Mouse (Mus musculus): ENCODE data around the gene Cuedc2. TPM values are rescaled to one million over a fixed set of nuclear protein-coding genes. Genes with fewer than 3 reads are reported as not detected.

Cuedc2 gene
- 78.8 and 80.0 TPM in 2 replicates for polyA plus RNA-seq (2015; fragmentation: Nextera tagmentation; extraction: Ambion mirVana)

GRCm38 (mm10) chr19:46338331-46338936, at the start of gene Cuedc2:
Cuedc2 (minus strand) TSS chr19:46338702.
- peak; percentile 74 for TF ChIP-seq CTCF (IDR thresholded peaks at IDR 0.05; ENCODE audit: low read depth)
- H3K4me3 ChIP-seq (ENCODE audit: low read depth, low read length), result peak within 1 kb of the TSS; percentile 80
- H3K27me3 ChIP-seq (replicated peaks; ENCODE audit: control insufficient read depth, insufficient read depth, low read length), result no peaks in the 10 kb centered on the region
- H3K4me1 ChIP-seq (replicated peaks; ENCODE audit: control insufficient read depth, insufficient read depth, low read length), result 0 out of 2 replicates have a peak, but pooled peaks cover 12% of the 10 kb centered on the region
- peak; percentile 81 for ATAC-seq
- H3K36me3 ChIP-seq (ENCODE audit: control insufficient read depth, insufficient read depth), result no peaks in the 10 kb centered on the region
- H3K4me2 ChIP-seq (replicated peaks; ENCODE audit: low read depth), result peak within 1 kb of the TSS; percentile 85
- no peak within 1 kb of the TSS; the same call in 1 of the 2 replicates for H3K27ac ChIP-seq (ENCODE audit: low read depth, low read length)
- peak within 1 kb of the TSS; percentile 73 for H3K9ac ChIP-seq (ENCODE audit: low read depth, low read length)
- under 1% methylated on average over 31 of the region's 31 CpGs for WGBS
- no peaks in the 10 kb centered on the region for H3K9me3 ChIP-seq (ENCODE audit: control insufficient read depth)

DNA sequence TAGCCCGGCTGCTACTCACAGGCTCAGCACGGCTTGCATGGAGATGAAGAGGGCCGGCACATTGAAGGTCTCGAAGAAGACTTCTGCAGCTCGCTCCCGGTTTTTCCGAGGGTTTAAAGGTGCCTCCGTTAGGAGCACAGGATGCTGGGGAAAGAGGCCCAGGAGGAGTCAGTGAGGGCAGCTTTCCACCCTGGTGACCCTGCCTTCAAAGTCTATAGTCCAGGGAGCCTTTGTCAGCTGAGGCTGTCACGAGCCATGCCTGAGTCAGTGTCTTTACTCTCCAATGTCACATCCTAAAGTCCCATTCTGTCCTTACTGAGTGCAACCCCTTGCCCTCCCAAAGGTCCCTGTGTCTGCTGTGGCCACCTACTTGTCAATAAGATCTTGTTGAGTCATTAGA, 43.8 kb upstream of the Cuedc2 start:
- H3K36me3 ChIP-seq (ENCODE audit: control insufficient read depth, insufficient read depth), result peaks cover 88% of the 10 kb centered on the region
- H3K27me3 ChIP-seq (replicated peaks; ENCODE audit: control insufficient read depth, insufficient read depth, low read length), result no peaks in the 10 kb centered on the region
- H3K9me3 ChIP-seq (ENCODE audit: control insufficient read depth), result no peaks in the 10 kb centered on the region
- ATAC-seq, result peak; percentile 65
- no peak overlapping the region for H3K27ac ChIP-seq (ENCODE audit: low read depth, low read length)
- no peak overlapping the region for H3K4me3 ChIP-seq (ENCODE audit: low read depth, low read length)
- WGBS, result 86% methylated on average over 9 of the region's 9 CpGs
- no peak overlapping the region for H3K9ac ChIP-seq (ENCODE audit: low read depth, low read length)
- no peak for TF ChIP-seq CTCF (IDR thresholded peaks at IDR 0.05; ENCODE audit: low read depth)
- H3K4me1 ChIP-seq (replicated peaks; ENCODE audit: control insufficient read depth, insufficient read depth, low read length), result no peaks in the 10 kb centered on the region
- no peak overlapping the region for H3K4me2 ChIP-seq (replicated peaks; ENCODE audit: low read depth)

- Histone ChIP-seq H3K27ac (ENCODE audit: low read depth, low read length) (no peak overlapping the region), H3K27me3 (replicated peaks; ENCODE audit: control insufficient read depth, insufficient read depth, low read length) (no peaks in the 10 kb centered on the region), H3K36me3 (ENCODE audit: control insufficient read depth, insufficient read depth) (peaks cover 43% of the 10 kb centered on the region), H3K9ac (ENCODE audit: low read depth, low read length) (no peak overlapping the region), H3K4me2 (replicated peaks; ENCODE audit: low read depth) (no peak overlapping the region), H3K4me3 (ENCODE audit: low read depth, low read length) (no peak overlapping the region), H3K4me1 (replicated peaks; ENCODE audit: control insufficient read depth, insufficient read depth, low read length) (0 out of 2 replicates have a peak, but pooled peaks cover 3% of the 10 kb centered on the region), H3K9me3 (ENCODE audit: control insufficient read depth) (no peaks in the 10 kb centered on the region)
- ATAC-seq, result no peak
- 14% methylated on average over 4 of the region's 4 CpGs for WGBS
- no peak for TF ChIP-seq CTCF (IDR thresholded peaks at IDR 0.05; ENCODE audit: low read depth)
Measured at GRCm38 (mm10) chr19:46375891-46376290, 37.4 kb upstream of the Cuedc2 start.

GRCm38 (mm10) chr19:46375489-46375888, 37.0 kb upstream of the Cuedc2 start:
- Histone ChIP-seq H3K4me2 (replicated peaks; ENCODE audit: low read depth) (no peak overlapping the region), H3K36me3 (ENCODE audit: control insufficient read depth, insufficient read depth) (peaks cover 41% of the 10 kb centered on the region), H3K9me3 (ENCODE audit: control insufficient read depth) (no peaks in the 10 kb centered on the region), H3K27me3 (replicated peaks; ENCODE audit: control insufficient read depth, insufficient read depth, low read length) (no peaks in the 10 kb centered on the region), H3K9ac (ENCODE audit: low read depth, low read length) (no peak overlapping the region), H3K4me3 (ENCODE audit: low read depth, low read length) (no peak overlapping the region), H3K4me1 (replicated peaks; ENCODE audit: control insufficient read depth, insufficient read depth, low read length) (0 out of 2 replicates have a peak, but pooled peaks cover 3% of the 10 kb centered on the region), H3K27ac (ENCODE audit: low read depth, low read length) (no peak overlapping the region)
- 54% methylated on average over 5 of the region's 5 CpGs for WGBS
- ATAC-seq, result no peak
- no peak for TF ChIP-seq CTCF (IDR thresholded peaks at IDR 0.05; ENCODE audit: low read depth)

DNA sequence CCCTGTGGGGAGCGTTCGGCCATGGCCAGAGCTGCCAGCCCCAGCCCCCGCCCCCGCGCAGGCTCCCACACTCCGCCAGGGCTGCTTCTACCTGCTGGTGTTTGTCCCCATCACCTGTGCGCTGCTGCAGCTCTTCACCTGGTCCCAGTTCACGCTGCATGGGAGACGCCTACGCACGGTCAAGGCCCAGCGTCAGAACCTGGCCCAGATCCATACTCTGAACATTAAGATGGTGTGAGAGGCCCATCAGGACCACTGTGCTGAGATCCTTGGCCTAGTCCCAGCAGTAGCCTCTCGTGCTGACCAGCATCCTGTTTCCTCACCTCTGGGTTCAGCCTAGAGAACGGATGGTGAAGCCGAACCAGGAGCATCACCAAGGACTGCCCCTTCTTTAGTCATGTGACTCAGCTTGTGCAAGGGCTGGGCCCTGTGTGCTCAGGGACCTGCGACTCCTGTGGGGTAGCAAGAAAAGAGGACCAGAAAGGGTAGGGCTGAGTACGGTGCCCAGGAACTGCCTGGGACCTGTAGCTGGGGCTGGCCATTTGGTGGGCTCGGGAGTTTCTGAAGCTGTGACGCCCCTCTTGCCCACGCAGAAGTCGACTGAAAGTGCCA, 36.1 kb upstream of the Cuedc2 start:
- ATAC-seq, result no peak

DNA sequence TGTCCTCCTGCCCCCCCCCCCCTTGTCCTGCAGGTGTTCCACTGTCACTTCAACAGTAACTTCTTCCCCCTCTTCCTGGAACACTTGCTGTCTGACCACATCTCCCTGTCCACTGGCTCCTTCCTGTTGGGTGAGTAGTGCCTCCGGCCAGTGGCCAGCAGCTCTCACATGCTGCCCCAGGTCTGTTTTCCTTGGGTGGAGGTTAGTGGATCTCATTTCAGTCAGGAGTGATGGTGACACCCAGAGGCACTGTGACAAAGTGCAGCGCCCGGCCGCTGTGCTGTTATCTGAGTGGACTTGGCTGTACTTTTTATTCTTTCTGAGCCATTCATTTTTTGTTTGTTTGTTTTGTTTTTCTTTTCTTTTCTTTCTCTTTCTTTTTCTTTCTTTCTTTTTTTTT, 30.7 kb upstream of the Cuedc2 start:
- H3K4me2 ChIP-seq (replicated peaks; ENCODE audit: low read depth), result no peak overlapping the region
- no peaks in the 10 kb centered on the region for H3K9me3 ChIP-seq (ENCODE audit: control insufficient read depth)
- H3K36me3 ChIP-seq (ENCODE audit: control insufficient read depth, insufficient read depth), result 0 out of 2 replicates have a peak, but pooled peaks cover 6% of the 10 kb centered on the region
- no peak overlapping the region for H3K9ac ChIP-seq (ENCODE audit: low read depth, low read length)
- no peaks in the 10 kb centered on the region for H3K27me3 ChIP-seq (replicated peaks; ENCODE audit: control insufficient read depth, insufficient read depth, low read length)
- no peaks in the 10 kb centered on the region for H3K4me1 ChIP-seq (replicated peaks; ENCODE audit: control insufficient read depth, insufficient read depth, low read length)
- TF ChIP-seq CTCF (IDR thresholded peaks at IDR 0.05; ENCODE audit: low read depth), result peak; percentile 80
- peak; percentile 26; the same call in 1 of the 2 replicates for ATAC-seq
- no peak overlapping the region for H3K27ac ChIP-seq (ENCODE audit: low read depth, low read length)
- WGBS, result 20% methylated on average over 4 of the region's 4 CpGs
- no peak overlapping the region for H3K4me3 ChIP-seq (ENCODE audit: low read depth, low read length)

More for the DNA sequence above, 36.1 kb upstream of the Cuedc2 start:
- 63% methylated on average over 21 of the region's 21 CpGs for WGBS
- Histone ChIP-seq H3K4me2 (replicated peaks; ENCODE audit: low read depth) (no peak overlapping the region), H3K9me3 (ENCODE audit: control insufficient read depth) (no peaks in the 10 kb centered on the region), H3K9ac (ENCODE audit: low read depth, low read length) (no peak overlapping the region), H3K27ac (ENCODE audit: low read depth, low read length) (no peak overlapping the region), H3K4me1 (replicated peaks; ENCODE audit: control insufficient read depth, insufficient read depth, low read length) (0 out of 2 replicates have a peak, but pooled peaks cover 3% of the 10 kb centered on the region), H3K36me3 (ENCODE audit: control insufficient read depth, insufficient read depth) (peaks cover 36% of the 10 kb centered on the region), H3K4me3 (ENCODE audit: low read depth, low read length) (no peak overlapping the region), H3K27me3 (replicated peaks; ENCODE audit: control insufficient read depth, insufficient read depth, low read length) (no peaks in the 10 kb centered on the region)
- no peak for TF ChIP-seq CTCF (IDR thresholded peaks at IDR 0.05; ENCODE audit: low read depth)
